Mouse (Mus musculus) cerebellum, postnatal 4 days (tissue): ENCODE measurements around the gene Nfib.

Experiments
- DNase-seq, 2 experiments: peaks; one replicate each; pipeline ENCODE4 v3.0.0; 2022; ENCODE audit warnings: low spot score in 2 of 2, mixed read lengths in 1 of 2

The Nfib gene

DNA sequence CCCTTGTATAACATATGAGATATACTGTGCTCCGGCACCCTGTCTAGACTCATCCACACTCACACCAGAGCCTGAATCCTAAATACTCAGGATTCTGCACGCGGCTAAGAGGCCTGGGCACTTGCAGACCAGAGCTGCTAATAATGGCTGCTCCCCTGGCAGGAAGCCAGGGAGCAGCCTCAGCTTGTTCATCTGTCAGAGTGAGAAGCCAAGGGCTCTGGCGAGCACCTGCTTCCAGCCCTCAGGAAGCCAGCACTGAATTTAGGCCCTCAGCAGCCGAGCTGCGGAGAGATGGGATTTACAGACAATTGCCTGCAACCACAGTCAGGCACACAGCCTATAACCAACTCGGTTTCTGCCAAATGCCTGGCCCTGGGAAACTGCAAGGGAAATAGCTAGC lies 15.3 kb downstream of the Nfib start:
- peak in 1 of 2 experiments; percentile 79 for DNase-seq

DNA sequence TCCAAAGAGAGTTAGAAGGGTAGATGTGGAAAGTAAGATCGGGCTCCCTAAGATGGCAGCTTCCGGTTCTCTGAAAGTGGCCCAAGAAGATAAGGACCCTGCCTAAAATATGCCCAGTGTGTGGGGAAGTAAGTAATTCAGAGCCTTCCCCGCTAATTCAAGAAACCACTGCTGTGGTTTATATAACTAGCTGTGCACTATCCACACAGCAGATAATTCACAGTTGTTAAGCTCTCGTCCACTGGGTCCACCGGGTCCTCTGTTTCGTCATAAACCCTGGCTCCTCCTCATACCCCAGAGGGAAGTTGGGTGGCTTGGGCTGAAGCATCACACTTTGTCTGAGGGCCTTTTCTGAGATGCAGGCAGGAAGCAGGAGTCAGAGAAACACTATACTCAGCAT lies 19.5 kb downstream of the Nfib start:
- no peak for DNase-seq

DNA sequence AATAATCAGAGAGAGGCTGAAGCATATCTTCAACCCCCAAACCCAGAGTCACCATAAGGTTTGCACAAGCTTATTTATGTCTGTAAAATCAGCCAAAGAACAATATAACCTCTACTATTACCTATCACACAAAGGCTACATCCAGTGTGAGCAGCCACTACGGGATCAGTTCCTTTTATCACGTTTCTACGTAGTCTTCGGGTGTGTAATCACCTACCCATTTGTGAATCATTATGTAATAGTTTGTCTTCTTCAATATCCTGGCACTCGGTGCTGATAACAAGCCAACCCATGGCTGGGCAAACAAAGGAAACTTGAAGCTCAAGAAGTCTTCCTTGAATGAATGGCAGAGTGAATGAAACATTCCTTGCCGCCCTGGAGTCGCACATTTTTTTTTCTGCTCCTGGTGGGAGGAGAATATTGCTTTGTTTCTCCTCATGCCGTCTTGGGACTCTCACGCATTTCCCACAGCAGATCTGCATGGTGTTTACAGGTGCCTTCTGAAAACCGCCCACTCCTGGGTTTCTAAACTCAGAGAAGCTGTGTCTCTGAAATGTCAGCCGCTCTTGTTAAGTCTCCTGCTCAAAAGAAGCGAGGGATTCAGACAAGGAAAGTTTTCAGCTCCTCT lies 21.3 kb downstream of the Nfib start:
- no peak for DNase-seq

DNA sequence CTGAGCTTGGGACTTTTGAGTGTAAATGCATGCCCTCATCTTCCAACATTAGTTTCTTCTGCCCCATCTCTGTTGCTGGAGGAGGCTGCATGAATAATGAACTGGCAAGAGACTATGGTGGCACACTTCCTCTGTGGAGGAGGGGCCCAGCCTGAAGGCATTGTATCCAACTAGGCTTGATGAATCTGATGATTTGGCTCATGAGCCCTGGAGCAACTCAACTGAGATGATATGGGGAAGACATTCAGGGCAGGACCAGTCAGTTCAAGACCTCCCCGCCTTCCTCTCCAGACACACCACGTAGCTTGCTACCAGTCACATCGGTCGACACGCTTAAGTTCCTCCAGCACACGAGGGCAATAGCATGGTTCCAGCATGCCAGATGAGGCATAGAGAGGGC lies 22.0 kb downstream of the Nfib start:
- no peak for DNase-seq

DNA sequence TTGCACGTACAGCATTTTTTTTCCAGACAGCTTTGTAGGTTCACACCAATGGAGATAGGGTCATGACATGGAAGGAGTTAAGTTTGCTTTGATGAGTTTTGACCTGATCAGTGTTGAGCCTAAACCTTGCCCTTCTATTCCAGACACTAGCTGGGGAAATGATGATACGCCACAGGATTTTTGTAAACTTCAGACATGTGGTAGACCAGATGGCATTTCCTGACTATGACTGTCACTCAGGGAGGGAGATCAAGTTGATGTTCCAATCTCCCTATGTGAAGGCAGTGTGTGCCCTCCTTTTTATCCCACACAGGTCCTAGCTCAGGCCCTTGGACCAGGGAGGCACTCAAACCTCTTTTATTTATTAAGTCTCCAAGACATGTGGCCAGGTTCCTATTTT lies 29.4 kb downstream of the Nfib start:
- no peak for DNase-seq

DNA sequence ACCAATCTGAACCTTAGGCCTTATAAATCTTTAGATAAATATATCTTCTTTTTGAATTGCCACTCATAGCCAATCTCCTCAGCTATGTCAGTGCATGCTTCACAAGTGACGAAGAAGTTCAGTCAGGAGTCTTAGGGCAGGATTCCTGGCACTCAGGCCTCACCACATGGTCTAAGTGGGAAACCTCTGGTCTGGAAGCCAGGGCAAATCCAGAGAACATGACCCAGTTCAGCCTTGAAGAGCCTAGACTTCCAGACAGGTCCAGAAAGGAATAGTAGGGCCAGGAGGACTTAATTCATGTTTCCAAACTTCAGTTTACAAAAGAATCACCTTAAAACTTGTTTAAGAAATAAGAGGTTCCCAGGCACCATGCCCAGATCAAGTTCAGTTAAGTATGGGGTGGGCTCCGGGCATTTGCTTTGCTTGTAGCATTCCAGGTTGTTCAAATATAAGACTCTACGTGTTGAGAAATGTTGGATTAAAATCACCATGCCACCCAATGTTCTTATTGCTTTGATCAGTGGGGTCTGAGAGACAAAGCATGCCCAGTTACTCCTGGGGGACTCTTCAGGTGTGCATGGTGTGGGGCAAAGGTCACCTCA lies 38.2 kb downstream of the Nfib start:
- DNase-seq, result no peak

DNA sequence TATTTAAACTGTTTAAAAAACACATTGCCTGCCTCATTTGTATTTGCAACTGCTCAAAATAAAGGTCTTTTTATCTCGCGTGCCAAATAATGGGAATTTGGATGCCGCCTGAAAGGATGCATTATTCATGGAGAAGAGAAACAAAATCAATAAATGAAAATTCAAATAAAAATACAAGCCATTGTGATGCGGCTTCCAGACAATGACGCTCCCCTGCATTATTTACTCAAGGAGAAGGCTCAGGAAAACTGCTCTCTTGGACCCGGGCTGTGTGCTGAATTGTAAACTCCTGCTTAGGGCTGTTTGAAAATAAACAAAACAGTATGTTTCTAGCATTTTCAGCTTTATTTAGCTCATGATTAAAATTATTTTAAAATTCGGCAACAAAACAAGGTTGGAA lies 41.1 kb downstream of the Nfib start:
- DNase-seq, result no peak

DNA sequence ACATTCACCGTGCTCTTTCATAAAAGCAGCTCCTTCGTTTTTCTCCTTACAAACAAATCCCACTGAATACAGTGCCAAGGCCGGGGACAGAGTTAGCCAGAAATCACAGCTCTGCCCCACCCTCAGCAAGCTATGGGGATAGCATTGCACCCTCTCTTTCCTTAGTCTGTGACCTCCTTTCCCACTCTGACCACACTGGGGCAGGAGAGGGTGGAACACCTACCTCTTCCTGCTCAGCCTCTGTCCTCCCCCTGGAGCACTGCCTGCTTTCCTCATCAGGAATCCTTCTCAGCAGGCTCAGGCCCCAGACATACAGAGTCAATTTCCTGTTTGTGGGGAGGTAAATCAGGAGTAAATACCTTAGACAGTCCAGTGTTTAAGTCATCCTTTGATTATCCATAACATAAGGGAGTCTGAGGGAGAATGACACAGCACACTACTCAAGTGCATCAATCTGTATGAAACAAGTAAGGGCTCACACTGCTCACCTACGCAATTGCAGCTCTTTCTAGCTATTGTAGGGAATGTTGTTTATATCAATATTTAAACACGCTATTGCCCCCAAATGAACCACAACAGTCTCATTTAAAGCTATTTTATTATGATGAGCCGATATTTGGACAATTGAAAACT lies 41.7 kb downstream of the Nfib start:
- DNase-seq, result no peak

DNA sequence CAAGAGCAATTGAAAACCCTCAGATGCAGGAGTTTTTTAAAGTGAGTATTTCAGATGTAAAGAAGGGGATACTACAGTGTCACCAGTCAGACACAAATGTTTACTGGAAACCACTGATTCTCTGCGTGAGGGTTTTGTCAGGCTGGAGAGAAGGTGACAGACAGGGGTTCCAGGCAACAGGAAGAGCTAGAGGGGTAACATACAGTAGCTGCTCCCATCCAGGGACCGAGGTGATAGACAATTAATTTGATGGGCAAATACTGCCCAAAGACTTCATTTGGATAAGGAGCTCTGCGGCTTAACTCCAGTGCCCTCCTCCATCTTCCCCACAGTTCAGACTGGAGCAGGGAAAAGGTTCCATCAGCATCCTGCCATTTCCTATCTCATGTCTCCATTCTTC lies 42.9 kb downstream of the Nfib start:
- DNase-seq, result no peak

DNA sequence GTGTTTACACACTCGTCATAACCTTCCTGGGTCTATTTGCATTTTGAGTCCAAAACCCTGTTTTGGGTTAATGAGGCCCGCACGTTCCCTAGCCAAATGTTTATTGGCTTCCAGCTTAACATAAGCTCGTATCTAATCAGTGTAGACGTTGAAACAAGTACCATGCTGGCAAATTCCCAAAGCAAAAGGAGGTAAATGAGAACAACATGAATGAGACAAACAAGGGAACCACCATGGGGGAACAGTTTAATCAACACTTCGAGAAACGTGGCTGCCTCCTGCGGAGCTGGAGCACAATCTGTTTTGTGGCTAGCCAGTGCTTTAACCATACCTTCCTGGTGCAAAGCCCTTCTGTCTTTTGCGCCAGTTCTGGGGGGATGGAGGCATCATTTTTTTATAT lies 43.3 kb downstream of the Nfib start:
- DNase-seq, result no peak

DNA sequence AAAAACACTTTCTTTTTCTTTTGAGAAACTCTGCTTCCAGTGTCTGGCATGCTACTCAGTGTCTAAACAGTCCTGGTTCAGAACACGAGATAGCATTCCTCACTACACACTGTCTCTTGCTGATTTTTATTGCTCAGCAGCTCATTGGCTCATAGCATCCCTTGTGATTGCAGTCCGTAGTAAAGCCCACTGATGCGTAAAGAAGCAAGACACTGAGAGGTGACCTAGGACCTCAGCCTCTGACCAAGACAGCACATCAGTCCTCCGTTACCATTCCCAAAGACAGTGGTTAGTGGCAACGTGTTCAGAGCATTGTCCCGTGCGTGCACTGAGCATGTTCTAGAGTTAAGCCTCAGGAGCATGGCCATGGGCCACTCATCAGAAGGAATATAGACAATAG lies 44.3 kb downstream of the Nfib start:
- no peak for DNase-seq

DNA sequence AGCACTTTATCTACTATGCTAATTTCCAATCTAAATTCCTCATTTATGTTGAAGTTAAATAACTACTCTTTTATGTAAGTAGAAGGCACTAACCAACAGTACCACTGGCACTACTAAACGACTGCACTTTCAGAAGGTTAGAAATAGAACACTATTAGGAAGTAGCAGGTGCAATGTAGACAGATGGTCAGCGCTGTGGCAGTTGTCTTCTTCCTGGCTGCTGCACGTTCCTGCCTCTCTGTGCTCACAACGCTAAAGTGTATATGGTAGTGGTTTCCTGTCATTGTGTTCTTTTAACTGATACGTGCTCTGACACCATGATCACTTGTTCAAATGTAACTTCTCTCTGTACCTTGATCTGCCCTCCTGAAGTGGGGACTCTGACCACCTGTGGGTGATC lies 59.9 kb downstream of the Nfib start:
- no peak for DNase-seq

DNA sequence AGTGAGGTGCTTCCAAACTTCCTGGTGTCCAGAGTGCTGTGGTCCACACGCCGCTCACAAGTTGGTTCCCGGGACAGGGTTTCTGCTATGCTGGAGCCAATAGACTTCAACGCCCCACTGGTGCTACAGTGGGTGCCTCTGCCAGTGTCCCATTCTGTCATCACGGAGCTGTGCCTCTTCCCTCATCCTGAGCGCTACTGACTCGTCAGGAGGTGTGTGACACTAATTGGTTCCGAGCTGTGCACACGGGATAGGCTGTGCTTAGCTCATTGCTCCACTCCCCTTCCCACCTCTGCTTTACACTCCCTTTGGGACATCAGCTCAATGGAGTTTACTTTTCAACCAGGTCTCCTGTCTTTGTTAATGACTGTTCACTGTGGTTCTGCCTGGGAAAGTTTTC lies 60.8 kb downstream of the Nfib start:
- no peak for DNase-seq

DNA sequence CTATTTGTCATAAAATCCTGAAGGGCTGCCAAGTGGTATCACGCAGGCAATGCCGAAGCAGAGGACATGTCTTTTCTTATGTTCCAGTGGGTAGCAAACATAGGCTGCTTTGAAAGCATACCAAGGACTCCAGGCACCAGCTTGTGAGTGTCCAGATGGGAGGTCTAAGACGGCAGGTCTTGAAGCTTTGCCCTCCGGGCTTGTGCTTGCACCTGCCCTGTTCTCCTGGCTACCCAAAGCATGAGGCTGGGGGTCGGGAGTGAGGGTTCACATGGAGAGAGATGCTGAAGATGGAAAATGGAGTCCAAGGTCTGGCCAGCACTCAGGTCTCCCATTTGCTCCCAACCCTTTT lies 61.8 kb downstream of the Nfib start:
- no peak for DNase-seq

DNA sequence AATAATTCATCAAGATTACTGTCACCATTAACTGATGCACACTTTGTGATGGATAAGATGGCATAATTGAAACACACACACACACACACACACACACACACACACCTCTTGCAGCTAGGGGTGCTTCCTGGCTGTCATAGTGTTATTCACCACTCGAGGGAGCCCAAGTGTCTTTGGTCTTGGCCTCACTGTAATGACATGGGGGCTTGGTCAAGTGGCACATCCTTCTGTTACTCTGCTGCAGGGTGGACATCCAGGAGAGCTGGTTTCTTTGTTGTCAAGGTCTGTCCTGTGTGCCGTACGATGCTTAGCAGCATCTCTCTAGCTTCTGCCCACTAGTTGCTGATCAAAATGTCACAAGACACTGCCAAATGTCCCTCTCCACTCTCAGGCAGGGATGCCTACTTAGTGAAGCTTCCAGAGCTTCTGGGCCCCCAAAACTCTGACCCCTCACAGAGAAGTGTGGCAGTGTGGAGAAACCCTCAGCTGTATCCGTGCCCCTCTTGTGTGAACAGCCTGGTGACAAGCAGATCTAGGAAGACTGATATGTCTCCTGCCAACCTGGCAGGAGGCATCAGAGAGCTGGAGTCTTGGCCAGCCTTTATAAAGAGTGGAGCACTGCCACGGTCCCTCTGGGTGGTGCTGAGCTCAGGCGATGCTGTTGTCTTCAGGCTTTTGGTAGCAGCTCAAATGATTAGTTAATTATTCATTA lies 62.4 kb downstream of the Nfib start:
- DNase-seq, result peak in 1 of 2 experiments; percentile 75

DNA sequence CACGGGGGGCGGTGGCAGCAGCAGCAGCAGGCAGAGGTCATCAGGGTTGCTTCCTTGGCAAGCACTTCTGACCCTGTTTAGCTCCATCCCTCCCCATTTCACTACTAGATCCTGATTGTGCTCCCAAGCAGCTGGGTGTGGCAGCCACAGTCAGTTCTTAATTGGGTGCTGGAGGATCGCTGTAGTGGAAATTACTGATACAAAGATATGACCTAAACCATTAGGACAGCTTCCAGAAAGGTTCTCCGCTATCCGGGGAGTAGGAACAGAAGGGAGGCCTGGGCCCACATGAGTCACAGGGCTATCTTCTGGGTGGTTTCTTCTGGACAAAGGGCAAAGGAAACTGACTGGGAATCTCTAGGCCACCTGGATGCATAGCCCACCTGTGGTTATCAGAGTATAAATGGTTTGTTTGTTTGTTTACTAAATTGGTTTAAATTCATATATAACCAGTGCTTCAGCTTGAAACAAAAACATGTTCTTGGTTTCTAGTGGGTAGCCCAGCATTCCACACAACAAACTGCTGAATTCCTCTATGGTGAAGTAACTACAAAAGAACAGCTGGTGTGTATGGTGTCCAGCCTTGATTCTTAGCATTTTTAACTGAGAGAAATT lies 64.4 kb downstream of the Nfib start:
- DNase-seq, result no peak

DNA sequence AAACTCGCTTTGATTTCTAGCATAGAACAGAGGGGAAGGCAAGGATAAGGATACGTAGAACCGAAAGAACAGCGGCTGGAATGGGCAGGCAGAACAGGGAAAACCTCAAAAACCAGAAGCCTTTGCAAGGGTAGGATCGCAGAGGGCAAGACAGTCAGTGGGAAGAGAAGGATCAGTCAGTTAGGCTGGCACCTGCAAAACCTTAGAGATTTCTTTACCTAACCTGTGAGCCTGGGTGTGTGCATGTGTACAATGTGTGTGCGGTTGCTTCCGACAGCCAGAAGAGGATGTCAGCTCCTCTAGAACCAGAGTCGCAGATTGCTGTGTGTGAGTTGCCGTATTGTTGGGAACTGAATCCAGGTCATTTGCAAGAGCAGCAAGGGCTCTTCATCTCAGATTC lies 67.3 kb downstream of the Nfib start:
- DNase-seq, result no peak

DNA sequence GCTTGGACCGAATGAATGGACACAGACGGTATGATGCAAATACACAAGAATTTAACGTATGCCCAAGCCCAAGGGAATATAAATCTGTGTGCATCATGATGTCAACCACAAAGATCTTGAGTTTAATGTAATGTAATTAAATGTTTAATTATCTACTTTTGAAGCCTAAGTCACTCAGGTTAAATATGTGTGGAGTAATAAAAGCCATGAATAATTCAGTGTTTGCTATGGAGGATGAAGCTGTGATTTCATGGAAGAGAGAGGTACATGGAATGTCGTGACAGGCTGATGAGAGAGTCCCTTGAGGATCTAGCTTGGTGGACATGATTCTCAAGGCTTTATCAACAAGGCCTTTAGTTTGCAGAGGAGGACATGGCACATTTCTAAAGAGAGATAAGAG lies 67.9 kb downstream of the Nfib start:
- no peak for DNase-seq

DNA sequence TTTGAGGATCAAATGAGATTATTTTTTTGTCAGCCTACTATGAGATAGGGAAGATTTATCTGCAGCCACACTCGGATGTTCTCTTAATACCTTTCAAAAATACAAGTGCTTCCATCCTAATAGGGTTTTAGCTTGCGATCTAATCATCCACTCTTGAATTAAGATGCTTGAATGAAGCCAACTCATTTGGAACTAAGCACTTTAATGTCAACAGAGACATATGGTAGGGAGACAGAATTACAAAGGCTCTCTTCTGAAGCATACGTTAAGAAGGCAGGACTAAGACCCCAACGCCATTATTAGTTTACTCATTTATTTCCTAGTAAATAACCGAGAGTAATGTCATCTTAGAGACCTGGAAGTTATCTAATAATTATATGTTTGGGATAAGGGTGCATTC lies 68.9 kb downstream of the Nfib start:
- no peak for DNase-seq

DNA sequence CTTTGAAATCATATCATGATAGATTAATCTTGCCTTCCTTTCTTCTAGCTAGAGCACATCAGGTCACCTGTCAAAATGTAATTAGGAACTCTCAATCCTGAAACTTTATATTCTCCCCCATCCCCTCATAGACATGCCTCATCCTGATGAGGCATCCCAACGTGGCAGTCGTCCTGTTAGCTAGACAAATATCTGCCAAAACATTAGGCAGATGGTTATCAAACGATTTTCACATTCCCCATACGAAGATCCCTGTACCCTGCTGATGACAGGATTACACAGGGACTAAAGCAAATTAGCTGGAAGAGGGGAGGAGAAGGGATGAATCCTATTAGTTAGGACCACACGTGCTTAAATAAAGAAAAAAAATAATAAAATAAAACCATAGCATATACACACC lies 69.7 kb downstream of the Nfib start:
- no peak for DNase-seq

DNA sequence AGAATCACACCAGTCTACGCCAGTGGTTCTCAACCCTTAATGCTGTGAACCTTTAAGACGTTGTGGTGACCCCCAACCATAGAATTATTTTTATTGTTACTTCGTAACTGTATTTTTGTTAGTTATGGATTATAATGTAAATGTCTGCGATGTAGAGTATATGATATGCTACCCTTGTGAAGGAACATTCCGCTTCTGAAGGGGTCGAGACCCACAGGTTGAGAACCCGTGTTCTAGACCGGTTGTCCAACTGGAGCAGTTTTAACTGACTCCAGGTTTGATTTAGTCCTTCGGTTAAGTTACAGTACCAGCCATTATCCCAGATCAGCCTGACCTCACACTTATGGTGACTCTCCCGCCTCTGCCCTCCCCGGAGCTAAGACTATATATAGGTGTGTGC lies 70.4 kb downstream of the Nfib start:
- no peak for DNase-seq

DNA sequence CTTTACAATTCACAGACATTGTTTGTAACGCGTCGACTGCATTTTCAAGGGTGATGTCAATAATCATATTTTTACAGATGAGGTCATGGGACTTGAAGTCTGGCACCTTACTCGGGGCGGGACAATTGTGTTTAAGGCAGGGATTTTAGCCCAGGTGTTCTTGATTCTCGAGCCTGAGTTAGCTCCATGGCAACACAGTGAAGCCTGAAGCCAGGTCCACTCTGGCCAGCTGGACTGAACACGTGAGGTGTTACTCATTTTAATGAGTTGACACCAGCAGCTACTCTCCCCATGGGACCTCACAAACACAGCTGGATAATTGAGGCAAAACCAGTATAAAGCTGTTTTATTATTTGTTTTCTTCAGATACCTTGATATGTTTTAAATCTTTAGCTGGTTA lies 71.2 kb downstream of the Nfib start:
- DNase-seq, result no peak
